Mouse (Mus musculus) midbrain, embryonic 16.5 days (tissue): ENCODE measurements around the gene Gprc5d. TPM values are rescaled to one million over a fixed set of nuclear protein-coding genes. Genes with fewer than 3 reads are reported as not detected.

Experiments used
- ATAC-seq: fragments of 200-750 bp; cut with Nextera tagmentation; 2 replicates; pipeline ENCODE4 v1.8.0; 2017; ENCODE audit warnings: moderate TSS enrichment
- H3K27ac ChIP-seq: fragments of 300-500 bp; sonication (generic); 2 replicates; pipeline ENCODE4 v1.5.1; 2014; ENCODE audit warnings: mild to moderate bottlenecking, low read length, mixed read lengths
- H3K27me3 ChIP-seq: fragments of 300-500 bp; sonication (generic); 2 replicates; pipeline ENCODE4 v1.6.1; 2014; ENCODE audit warnings: low read depth, low read length, mixed read lengths; ENCODE audit not compliant: control insufficient read depth, insufficient read depth
- H3K36me3 ChIP-seq: fragments of 300-500 bp; sonication (generic); 2 replicates; pipeline ENCODE4 v1.6.1; 2014; ENCODE audit warnings: mild to moderate bottlenecking, low read length, moderate library complexity, mixed read lengths; ENCODE audit not compliant: control insufficient read depth, insufficient read depth
- H3K4me1 ChIP-seq: fragments of 300-500 bp; sonication (generic); 2 replicates; pipeline ENCODE4 v1.6.1; 2014; ENCODE audit warnings: mild to moderate bottlenecking, low read length, mixed read lengths; ENCODE audit not compliant: control insufficient read depth, insufficient read depth
- H3K4me2 ChIP-seq: fragments of 300-500 bp; sonication (generic); 2 replicates; pipeline ENCODE4 v1.6.1; 2014; ENCODE audit warnings: mild to moderate bottlenecking, low read length, mixed read lengths
- H3K4me3 ChIP-seq: fragments of 300-500 bp; sonication (generic); 2 replicates; pipeline ENCODE4 v1.5.1; 2014; ENCODE audit warnings: low read depth, mild to moderate bottlenecking, low read length, moderate library complexity, mixed read lengths
- H3K9ac ChIP-seq: fragments of 300-500 bp; sonication (generic); 2 replicates; pipeline ENCODE4 v1.6.1; 2014; ENCODE audit warnings: low read depth, low read length, mixed read lengths
- H3K9me3 ChIP-seq: fragments of 300-500 bp; sonication (generic); replicated peaks from 2 replicates; pipeline ENCODE4 v1.6.1; 2014; ENCODE audit warnings: mild to moderate bottlenecking, low read length, mixed read lengths; ENCODE audit not compliant: control insufficient read depth, poor library complexity, severe bottlenecking
- WGBS: fragments of 180-500 bp; shearing (Covaris S2); extraction: QIAGEN DNeasy Blood & Tissue Kit; methylation state at CpG from one replicate; pipeline ENCODE4 v1.1.7; 2014; 5-methylcytosine and 5-hydroxymethylcytosine counted together
- polyA plus RNA-seq: library from polyadenylated mRNA; unstranded; fragments of >200 nt; fragmentation: Nextera tagmentation; extraction: Ambion mirVana; gene quantifications from 2 replicates; pipeline ENCODE4 v1.2.1, GENCODE M21; 2015

Gene Gprc5d
- polyA plus RNA-seq, 1 experiment from 2014 or later: not detected

DNA sequence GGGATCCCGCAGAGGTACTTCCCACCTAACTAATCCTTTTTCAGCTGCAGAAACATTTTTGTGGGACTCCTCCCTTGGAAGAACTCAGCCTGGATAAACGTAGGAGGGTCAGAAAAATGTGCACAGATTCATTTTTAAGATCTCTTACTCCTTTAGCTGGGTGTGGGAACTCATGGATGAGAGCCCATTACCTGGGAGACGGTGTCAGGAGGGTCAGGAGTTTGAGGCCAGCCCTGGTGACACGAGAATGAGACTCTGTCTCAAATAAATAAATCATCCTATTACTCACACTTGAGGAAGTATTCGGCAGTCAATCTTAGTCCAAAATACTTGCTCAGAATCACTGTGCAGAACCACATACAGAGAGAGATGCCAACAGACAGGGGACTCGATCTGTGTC, 48.2 kb downstream of the Gprc5d start:
- Histone ChIP-seq H3K27me3 (peaks cover 15% of the 10 kb centered on the region), H3K27ac (no peak overlapping the region), H3K9ac (no peak overlapping the region), H3K4me2 (no peak overlapping the region), H3K36me3 (no peaks in the 10 kb centered on the region), H3K4me1 (peaks cover 5% of the 10 kb centered on the region), H3K9me3 (no peaks in the 10 kb centered on the region), H3K4me3 (no peak overlapping the region)
- no peak for ATAC-seq
- WGBS: 72% methylated on average over 6 of the region's 6 CpGs

DNA sequence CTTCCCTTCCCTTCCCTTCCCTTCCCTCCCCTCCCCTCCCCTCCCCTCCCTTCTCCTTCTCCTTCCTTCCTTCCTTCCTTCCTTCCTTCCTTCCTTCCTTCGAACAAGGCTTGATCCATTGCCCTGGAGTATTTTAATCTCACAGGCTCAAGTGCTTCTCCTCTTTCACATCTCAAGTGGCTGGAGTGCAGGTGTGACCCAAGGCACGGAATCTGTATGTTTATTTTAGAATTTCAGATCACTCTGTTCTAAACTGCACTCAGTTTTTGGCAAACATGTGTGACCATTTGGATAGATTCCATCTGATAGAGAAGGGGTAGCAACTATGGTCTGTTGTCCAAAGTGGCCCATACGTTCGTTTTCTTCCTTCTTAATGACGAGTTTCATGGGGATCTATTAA, 49.9 kb downstream of the Gprc5d start:
- WGBS: 81% methylated on average over 5 of the region's 5 CpGs
- H3K27me3 ChIP-seq: peaks cover 16% of the 10 kb centered on the region
- no peak overlapping the region for H3K4me3 ChIP-seq
- no peak overlapping the region for H3K27ac ChIP-seq
- H3K9me3 ChIP-seq: no peaks in the 10 kb centered on the region
- peaks cover 5% of the 10 kb centered on the region for H3K4me1 ChIP-seq
- H3K4me2 ChIP-seq: no peak overlapping the region
- no peaks in the 10 kb centered on the region for H3K36me3 ChIP-seq
- no peak overlapping the region for H3K9ac ChIP-seq
- no peak for ATAC-seq

DNA sequence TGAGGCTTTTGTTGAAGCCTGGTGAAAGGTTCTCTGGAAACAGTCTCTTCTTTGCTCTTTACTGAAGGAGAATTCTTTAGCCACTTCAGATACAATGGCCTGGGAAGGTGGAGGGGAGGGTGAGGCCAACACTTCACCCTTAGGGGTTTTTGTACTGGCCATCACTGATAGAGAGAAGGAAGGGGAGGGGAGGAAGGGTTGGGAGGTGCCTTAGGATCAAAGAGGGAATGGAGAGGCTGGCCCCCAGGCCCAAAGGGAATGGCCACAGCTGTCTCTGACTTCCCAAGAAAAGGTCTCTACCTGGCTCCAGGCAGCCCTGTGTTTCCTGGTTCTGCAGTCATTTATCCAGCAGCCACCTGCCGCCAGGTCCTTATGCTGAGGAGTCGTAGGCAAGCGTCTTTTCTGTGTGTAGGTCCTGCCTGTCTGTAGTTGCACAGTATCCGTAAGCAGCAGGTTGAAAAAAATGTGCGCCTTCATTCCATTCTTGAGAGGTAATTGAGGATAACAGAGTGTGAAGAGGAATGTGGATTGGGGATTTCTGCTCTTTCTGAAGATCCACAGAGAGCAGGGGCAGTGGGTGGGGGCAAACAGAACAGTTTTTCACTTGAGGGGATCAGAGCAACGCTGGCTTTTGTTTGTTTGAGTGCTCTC, 51.2 kb downstream of the Gprc5d start:
- H3K27me3 ChIP-seq: peaks cover 16% of the 10 kb centered on the region
- 25% methylated on average over 6 of the region's 6 CpGs for WGBS
- ATAC-seq: no peak
- H3K27ac ChIP-seq: no peak overlapping the region
- no peaks in the 10 kb centered on the region for H3K9me3 ChIP-seq
- H3K36me3 ChIP-seq: no peaks in the 10 kb centered on the region
- peaks cover 5% of the 10 kb centered on the region for H3K4me1 ChIP-seq
- no peak overlapping the region for H3K4me2 ChIP-seq
- no peak overlapping the region for H3K4me3 ChIP-seq
- no peak overlapping the region for H3K9ac ChIP-seq

DNA sequence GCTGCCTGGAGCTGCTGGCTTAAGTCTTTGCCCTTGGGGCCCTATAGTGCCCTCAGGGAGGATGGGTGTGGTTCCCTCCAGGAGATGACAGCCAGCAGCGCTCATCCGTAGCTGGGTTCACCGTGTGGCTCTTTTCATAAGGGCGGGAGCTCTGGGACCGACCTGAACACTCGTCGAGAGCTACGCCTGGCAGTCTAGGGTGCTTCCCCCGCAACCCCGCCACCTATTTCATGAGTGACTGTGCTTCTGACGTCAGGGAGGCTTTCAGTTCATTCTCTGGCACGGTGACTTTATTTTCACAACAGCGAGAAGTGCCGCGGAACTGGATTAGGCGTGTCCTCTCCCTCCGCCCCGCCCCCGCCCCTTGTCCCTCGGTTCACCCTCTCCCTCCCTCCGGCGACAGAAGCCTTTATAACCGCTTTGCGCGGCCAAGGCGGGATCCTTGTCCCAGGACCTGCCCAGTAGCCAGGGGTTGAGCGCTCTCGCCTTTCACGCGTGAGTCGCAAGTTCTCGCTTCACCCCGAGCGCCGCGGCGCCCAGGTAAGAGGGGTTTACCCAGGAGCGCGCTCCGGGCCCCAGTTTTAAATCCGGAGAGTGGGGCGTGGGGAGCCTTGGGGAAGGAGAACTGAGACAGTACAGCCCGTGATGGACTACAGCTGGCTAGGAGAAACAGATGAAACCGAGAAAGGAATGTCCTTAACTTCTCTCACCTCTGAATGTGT, 52.7 kb downstream of the Gprc5d start, which contains the start of gene Gprc5a:
Gprc5a (plus strand) TSS at position 416 of the 722 bp plus-strand sequence.
- peak within 1 kb of the TSS; percentile 89 for H3K4me2 ChIP-seq
- ATAC-seq: 0 out of 2 replicates have a peak, but pooled peaks have one; percentile 36
- WGBS: under 1% methylated on average over 44 of the region's 44 CpGs

DNA sequence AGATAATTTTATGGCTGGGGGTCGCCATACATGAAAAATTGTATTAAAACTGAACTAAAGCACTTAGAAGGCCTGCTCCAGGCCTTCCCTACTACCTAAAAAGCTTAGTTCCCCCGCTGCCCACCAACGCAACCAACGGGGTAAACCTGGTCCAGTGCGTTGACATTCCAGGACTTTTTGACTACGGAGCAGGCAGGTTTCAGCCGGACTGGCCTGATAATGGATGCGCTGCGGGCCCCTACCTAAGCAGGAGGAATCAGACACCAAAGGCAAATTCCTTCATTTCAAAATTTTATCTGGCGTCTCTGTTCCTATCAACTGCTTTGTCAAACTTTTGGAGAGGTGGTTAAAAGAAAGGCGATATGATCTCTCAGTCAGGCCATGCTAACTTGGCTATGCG, 53.5 kb downstream of the Gprc5d start:
- no peak overlapping the region for H3K4me3 ChIP-seq
- H3K27me3 ChIP-seq: peaks cover 16% of the 10 kb centered on the region
- no peak overlapping the region for H3K4me2 ChIP-seq
- peaks cover 5% of the 10 kb centered on the region for H3K4me1 ChIP-seq
- H3K9ac ChIP-seq: no peak overlapping the region
- no peaks in the 10 kb centered on the region for H3K9me3 ChIP-seq
- H3K36me3 ChIP-seq: no peaks in the 10 kb centered on the region
- no peak overlapping the region for H3K27ac ChIP-seq
- WGBS: 70% methylated on average over 12 of the region's 12 CpGs
- no peak for ATAC-seq

More for the DNA sequence above, 52.7 kb downstream of the Gprc5d start, which contains the start of gene Gprc5a:
- H3K9me3 ChIP-seq: no peaks in the 10 kb centered on the region
- peaks cover 16% of the 10 kb centered on the region for H3K27me3 ChIP-seq
- H3K9ac ChIP-seq: peak within 1 kb of the TSS; percentile 46
- no peak within 1 kb of the TSS for H3K27ac ChIP-seq
- H3K4me1 ChIP-seq: peaks cover 5% of the 10 kb centered on the region
- H3K36me3 ChIP-seq: no peaks in the 10 kb centered on the region
- H3K4me3 ChIP-seq: peak within 1 kb of the TSS; percentile 46

DNA sequence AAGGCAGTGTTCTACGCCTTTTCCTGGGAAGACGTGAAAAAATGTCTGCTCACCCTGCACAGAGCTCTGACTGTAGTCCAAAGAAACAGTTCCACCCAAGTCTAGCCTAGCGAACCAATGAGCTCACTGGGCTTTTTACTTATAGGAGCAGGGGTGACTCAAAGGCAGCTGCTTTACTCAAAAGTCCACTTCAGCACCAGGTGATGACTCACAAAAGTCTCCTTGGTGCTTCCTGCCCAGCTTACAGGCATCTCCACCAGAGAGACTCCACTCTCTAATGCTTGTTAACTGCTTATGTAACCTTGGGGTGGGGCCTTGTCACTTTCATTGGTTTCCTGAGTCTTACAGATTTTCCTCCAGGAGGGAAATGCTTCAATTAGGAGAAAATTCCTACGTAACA, 57.4 kb downstream of the Gprc5d start:
- Histone ChIP-seq H3K36me3 (no peaks in the 10 kb centered on the region), H3K9ac (no peak overlapping the region), H3K4me3 (no peak overlapping the region), H3K4me2 (no peak overlapping the region), H3K4me1 (peaks cover 5% of the 10 kb centered on the region), H3K9me3 (no peaks in the 10 kb centered on the region), H3K27me3 (peaks cover 7% of the 10 kb centered on the region; the same call in 1 of the 2 replicates), H3K27ac (no peak overlapping the region)
- ATAC-seq: no peak
- 94% methylated on average over 4 of the region's 4 CpGs for WGBS

Other genes starting within 250 kb of the Gprc5d start
- 44.7 and 46.8 TPM in 2 replicates for gene Gpr19, start 219.7 kb downstream of the Gprc5d start, polyA plus RNA-seq
- gene Cdkn1b, start 197.9 kb downstream of the Gprc5d start, polyA plus RNA-seq: 20.7 and 22.6 TPM in 2 replicates
- gene Apold1, start 136.6 kb downstream of the Gprc5d start, polyA plus RNA-seq: 4.2 and 5.5 TPM in 2 replicates
- gene Ddx47, start 106.7 kb downstream of the Gprc5d start, polyA plus RNA-seq: 75.1 and 78.2 TPM in 2 replicates
- gene Gprc5a, start 52.6 kb downstream of the Gprc5d start, polyA plus RNA-seq: 0.12 and 0.20 TPM in 2 replicates
- gene Fam234b, start 79.7 kb upstream of the Gprc5d start, polyA plus RNA-seq: 123 and 139 TPM in 2 replicates
- gene Hebp1, start 79.7 kb upstream of the Gprc5d start, polyA plus RNA-seq: 4.6 and 5.5 TPM in 2 replicates
- gene Gsg1, start 136.1 kb upstream of the Gprc5d start, polyA plus RNA-seq: 0.25 TPM in 2 replicates
- gene Pbp2, start 192.1 kb upstream of the Gprc5d start, polyA plus RNA-seq: not detected in 2 replicates
- 7.5 TPM in 2 replicates for gene Emp1, start 244.3 kb upstream of the Gprc5d start, polyA plus RNA-seq